Mouse (Mus musculus): ENCODE results near the gene Cd7. TPM values are rescaled to one million over a fixed set of nuclear protein-coding genes. Genes with fewer than 3 reads are reported as not detected.
"Not testable (repeated sequence)": the region's sequence is repeated elsewhere in the genome, so short reads cannot be mapped to it uniquely, and the experiment has no call there.

Cd7 gene
- polyA plus RNA-seq, 1 experiment from 2014 or later, result not detected

- Histone ChIP-seq H3K4me2 (ENCODE audit: low read depth, low read length) (no peak overlapping the region), H3K27ac (replicated peaks; ENCODE audit: low read depth, low read length) (no peak overlapping the region), H3K4me3 (ENCODE audit: low read depth, low read length) (no peak overlapping the region), H3K27me3 (ENCODE audit: control insufficient read depth, insufficient read depth, low read length) (no peaks in the 10 kb centered on the region), H3K9me3 (replicated peaks; ENCODE audit: control insufficient read depth, low read length) (no peaks in the 10 kb centered on the region), H3K36me3 (replicated peaks; ENCODE audit: control insufficient read depth, insufficient read depth, low read depth, low read length) (no peaks in the 10 kb centered on the region), H3K4me1 (ENCODE audit: control insufficient read depth, insufficient read depth, low read length) (no peaks in the 10 kb centered on the region), H3K9ac (replicated peaks; ENCODE audit: low read length) (no peak overlapping the region)
- 62% methylated on average over 1 of the region's 1 CpGs for WGBS
- ATAC-seq (replicated peaks; ENCODE audit: insufficient number of reproducible peaks, low FRiP score, low TSS enrichment, low read depth) (no peak), DNase-seq (ENCODE audit: low spot score) (no peak)
Measured at GRCm38 (mm10) chr11:121045286-121045685, 6.1 kb upstream of the Cd7 start.

- H3K4me3 ChIP-seq (ENCODE audit: low read depth, low read length); ATAC-seq (replicated peaks; ENCODE audit: insufficient number of reproducible peaks, low FRiP score, low TSS enrichment, low read depth); H3K4me1 ChIP-seq (ENCODE audit: control insufficient read depth, insufficient read depth, low read length); H3K9me3 ChIP-seq (replicated peaks; ENCODE audit: control insufficient read depth, low read length); H3K36me3 ChIP-seq (replicated peaks; ENCODE audit: control insufficient read depth, insufficient read depth, low read depth, low read length); H3K4me2 ChIP-seq (ENCODE audit: low read depth, low read length); H3K9ac ChIP-seq (replicated peaks; ENCODE audit: low read length); DNase-seq (ENCODE audit: low spot score); H3K27ac ChIP-seq (replicated peaks; ENCODE audit: low read depth, low read length); H3K27me3 ChIP-seq (ENCODE audit: control insufficient read depth, insufficient read depth, low read length): not testable (repeated sequence)
- 56% methylated on average over 1 of the region's 1 CpGs for whole genome bisulfite sequencing
Measured at GRCm38 (mm10) chr11:121043025-121043424, 3.8 kb upstream of the Cd7 start.

GRCm38 (mm10) chr11:121042480-121042879, 3.3 kb upstream of the Cd7 start:
- Histone ChIP-seq H3K36me3 (replicated peaks; ENCODE audit: control insufficient read depth, insufficient read depth, low read depth, low read length) (no peaks in the 10 kb centered on the region), H3K9me3 (replicated peaks; ENCODE audit: control insufficient read depth, low read length) (no peaks in the 10 kb centered on the region), H3K27me3 (ENCODE audit: control insufficient read depth, insufficient read depth, low read length) (no peaks in the 10 kb centered on the region), H3K4me1 (ENCODE audit: control insufficient read depth, insufficient read depth, low read length) (no peaks in the 10 kb centered on the region), H3K9ac (replicated peaks; ENCODE audit: low read length) (no peak overlapping the region), H3K4me3 (ENCODE audit: low read depth, low read length) (no peak overlapping the region), H3K4me2 (ENCODE audit: low read depth, low read length) (no peak overlapping the region), H3K27ac (replicated peaks; ENCODE audit: low read depth, low read length) (no peak overlapping the region)
- ATAC-seq (replicated peaks; ENCODE audit: insufficient number of reproducible peaks, low FRiP score, low TSS enrichment, low read depth) (no peak), DNase-seq (ENCODE audit: low spot score) (no peak)
- WGBS, result 77% methylated on average over 4 of the region's 4 CpGs

GRCm38 (mm10) chr11:121041636-121042035, 2.4 kb upstream of the Cd7 start:
- H3K9me3 ChIP-seq (replicated peaks; ENCODE audit: control insufficient read depth, low read length), result no peaks in the 10 kb centered on the region
- no peaks in the 10 kb centered on the region for H3K36me3 ChIP-seq (replicated peaks; ENCODE audit: control insufficient read depth, insufficient read depth, low read depth, low read length)
- H3K27ac ChIP-seq (replicated peaks; ENCODE audit: low read depth, low read length), result no peak overlapping the region
- H3K27me3 ChIP-seq (ENCODE audit: control insufficient read depth, insufficient read depth, low read length), result no peaks in the 10 kb centered on the region; the same call in 1 of the 2 replicates
- H3K9ac ChIP-seq (replicated peaks; ENCODE audit: low read length), result no peak overlapping the region
- 74% methylated on average over 4 of the region's 4 CpGs for WGBS
- DNase-seq (ENCODE audit: low spot score) (no peak), ATAC-seq (replicated peaks; ENCODE audit: insufficient number of reproducible peaks, low FRiP score, low TSS enrichment, low read depth) (no peak)
- H3K4me3 ChIP-seq (ENCODE audit: low read depth, low read length), result no peak overlapping the region
- no peak overlapping the region for H3K4me2 ChIP-seq (ENCODE audit: low read depth, low read length)
- no peaks in the 10 kb centered on the region for H3K4me1 ChIP-seq (ENCODE audit: control insufficient read depth, insufficient read depth, low read length)

- Histone ChIP-seq H3K4me3 (ENCODE audit: low read depth, low read length) (no peak overlapping the region), H3K27me3 (ENCODE audit: control insufficient read depth, insufficient read depth, low read length) (no peaks in the 10 kb centered on the region; the same call in 1 of the 2 replicates), H3K4me2 (ENCODE audit: low read depth, low read length) (no peak overlapping the region), H3K36me3 (replicated peaks; ENCODE audit: control insufficient read depth, insufficient read depth, low read depth, low read length) (no peaks in the 10 kb centered on the region), H3K27ac (replicated peaks; ENCODE audit: low read depth, low read length) (no peak overlapping the region), H3K9me3 (replicated peaks; ENCODE audit: control insufficient read depth, low read length) (no peaks in the 10 kb centered on the region), H3K4me1 (ENCODE audit: control insufficient read depth, insufficient read depth, low read length) (no peaks in the 10 kb centered on the region), H3K9ac (replicated peaks; ENCODE audit: low read length) (no peak overlapping the region)
- DNase-seq (ENCODE audit: low spot score), result peak; percentile 86
- WGBS, result 10% methylated on average over 4 of the region's 4 CpGs
- no peak for ATAC-seq (replicated peaks; ENCODE audit: insufficient number of reproducible peaks, low FRiP score, low TSS enrichment, low read depth)
Measured at GRCm38 (mm10) chr11:121041212-121041611, 2.0 kb upstream of the Cd7 start.

GRCm38 (mm10) chr11:121038366-121039240, 615 bp downstream of the Cd7 start:
- Histone ChIP-seq H3K4me3 (ENCODE audit: low read depth, low read length) (no peak overlapping the region), H3K36me3 (replicated peaks; ENCODE audit: control insufficient read depth, insufficient read depth, low read depth, low read length) (no peaks in the 10 kb centered on the region), H3K27ac (replicated peaks; ENCODE audit: low read depth, low read length) (no peak overlapping the region), H3K9ac (replicated peaks; ENCODE audit: low read length) (no peak overlapping the region), H3K4me1 (ENCODE audit: control insufficient read depth, insufficient read depth, low read length) (no peaks in the 10 kb centered on the region), H3K9me3 (replicated peaks; ENCODE audit: control insufficient read depth, low read length) (no peaks in the 10 kb centered on the region), H3K27me3 (ENCODE audit: control insufficient read depth, insufficient read depth, low read length) (no peaks in the 10 kb centered on the region; the same call in 1 of the 2 replicates), H3K4me2 (ENCODE audit: low read depth, low read length) (no peak overlapping the region)
- WGBS, result 87% methylated on average over 11 of the region's 11 CpGs
- DNase-seq (ENCODE audit: low spot score) (no peak), ATAC-seq (replicated peaks; ENCODE audit: insufficient number of reproducible peaks, low FRiP score, low TSS enrichment, low read depth) (no peak)

GRCm38 (mm10) chr11:121033118-121033517, 6.1 kb downstream of the Cd7 start:
- H3K4me2 ChIP-seq (ENCODE audit: low read depth, low read length), result no peak overlapping the region
- H3K4me3 ChIP-seq (ENCODE audit: low read depth, low read length), result no peak overlapping the region
- no peak overlapping the region for H3K27ac ChIP-seq (replicated peaks; ENCODE audit: low read depth, low read length)
- H3K9me3 ChIP-seq (replicated peaks; ENCODE audit: control insufficient read depth, low read length), result no peaks in the 10 kb centered on the region
- no peak overlapping the region for H3K9ac ChIP-seq (replicated peaks; ENCODE audit: low read length)
- ATAC-seq (replicated peaks; ENCODE audit: insufficient number of reproducible peaks, low FRiP score, low TSS enrichment, low read depth), result no peak
- no peaks in the 10 kb centered on the region for H3K4me1 ChIP-seq (ENCODE audit: control insufficient read depth, insufficient read depth, low read length)
- 83% methylated on average over 5 of the region's 5 CpGs for WGBS
- H3K27me3 ChIP-seq (ENCODE audit: control insufficient read depth, insufficient read depth, low read length), result no peaks in the 10 kb centered on the region; the same call in 1 of the 2 replicates
- no peaks in the 10 kb centered on the region for H3K36me3 ChIP-seq (replicated peaks; ENCODE audit: control insufficient read depth, insufficient read depth, low read depth, low read length)
- no peak for DNase-seq (ENCODE audit: low spot score)

- DNase-seq (ENCODE audit: low spot score) (no peak), ATAC-seq (replicated peaks; ENCODE audit: insufficient number of reproducible peaks, low FRiP score, low TSS enrichment, low read depth) (no peak)
- no peaks in the 10 kb centered on the region for H3K9me3 ChIP-seq (replicated peaks; ENCODE audit: control insufficient read depth, low read length)
- no peak overlapping the region for H3K9ac ChIP-seq (replicated peaks; ENCODE audit: low read length)
- no peaks in the 10 kb centered on the region for H3K4me1 ChIP-seq (ENCODE audit: control insufficient read depth, insufficient read depth, low read length)
- no peaks in the 10 kb centered on the region for H3K27me3 ChIP-seq (ENCODE audit: control insufficient read depth, insufficient read depth, low read length)
- no peak overlapping the region for H3K4me3 ChIP-seq (ENCODE audit: low read depth, low read length)
- whole genome bisulfite sequencing, result 87% methylated on average over 7 of the region's 7 CpGs
- no peak overlapping the region for H3K27ac ChIP-seq (replicated peaks; ENCODE audit: low read depth, low read length)
- no peak overlapping the region for H3K4me2 ChIP-seq (ENCODE audit: low read depth, low read length)
- no peaks in the 10 kb centered on the region for H3K36me3 ChIP-seq (replicated peaks; ENCODE audit: control insufficient read depth, insufficient read depth, low read depth, low read length)
Measured at GRCm38 (mm10) chr11:121027259-121027658, 12.0 kb downstream of the Cd7 start.
